Mouse (Mus musculus): Measurements from ENCODE around the gene Nfam1. TPM values are rescaled to one million over a fixed set of nuclear protein-coding genes. Genes with fewer than 3 reads are reported as not detected.

Nfam1 gene
- polyA plus RNA-seq, 1 experiment from 2014 or later: 1.3 TPM

- no peaks in the 10 kb centered on the region for H3K27me3 ChIP-seq (ENCODE audit: control insufficient read depth, insufficient read depth, low read length)
- ATAC-seq (ENCODE audit: low FRiP score, low TSS enrichment): no peak
- 60% methylated on average over 7 of the region's 7 CpGs for WGBS
- no peaks in the 10 kb centered on the region for H3K9me3 ChIP-seq (ENCODE audit: control insufficient read depth, low read length)
- no peak overlapping the region for H3K9ac ChIP-seq (ENCODE audit: low read length)
- DNase-seq (ENCODE audit: low spot score): no peak
- no peak overlapping the region for H3K4me2 ChIP-seq (replicated peaks; ENCODE audit: low read depth)
- no peak overlapping the region for H3K27ac ChIP-seq (replicated peaks)
- TF ChIP-seq EP300 (optimal IDR thresholded peaks at IDR 0.05) (no peak), CTCF (IDR thresholded peaks at IDR 0.05; ENCODE audit: low read depth) (no peak)
- H3K4me3 ChIP-seq (ENCODE audit: low read depth, low read length): no peak overlapping the region
- no peaks in the 10 kb centered on the region for H3K4me1 ChIP-seq (replicated peaks; ENCODE audit: control insufficient read depth, insufficient read depth)
- no peaks in the 10 kb centered on the region for H3K36me3 ChIP-seq (ENCODE audit: control insufficient read depth, insufficient read depth, low read length)
Measured at GRCm38 (mm10) chr15:83036089-83036488, 3.0 kb upstream of the Nfam1 start.

GRCm38 (mm10) chr15:83034275-83034977, 1.3 kb upstream of the Nfam1 start:
- H3K4me3 ChIP-seq (ENCODE audit: low read depth, low read length): no peak overlapping the region
- ATAC-seq (ENCODE audit: low FRiP score, low TSS enrichment) (no peak), DNase-seq (ENCODE audit: low spot score) (no peak)
- no peaks in the 10 kb centered on the region for H3K9me3 ChIP-seq (ENCODE audit: control insufficient read depth, low read length)
- H3K27me3 ChIP-seq (ENCODE audit: control insufficient read depth, insufficient read depth, low read length): no peaks in the 10 kb centered on the region
- TF ChIP-seq CTCF (IDR thresholded peaks at IDR 0.05; ENCODE audit: low read depth): no peak
- no peak for TF ChIP-seq EP300 (optimal IDR thresholded peaks at IDR 0.05)
- H3K36me3 ChIP-seq (ENCODE audit: control insufficient read depth, insufficient read depth, low read length): no peaks in the 10 kb centered on the region
- H3K4me2 ChIP-seq (replicated peaks; ENCODE audit: low read depth): no peak overlapping the region
- no peak overlapping the region for H3K9ac ChIP-seq (ENCODE audit: low read length)
- 19% methylated on average over 17 of the region's 17 CpGs for WGBS
- H3K4me1 ChIP-seq (replicated peaks; ENCODE audit: control insufficient read depth, insufficient read depth): no peaks in the 10 kb centered on the region
- H3K27ac ChIP-seq (replicated peaks): no peak overlapping the region

GRCm38 (mm10) chr15:83030884-83031283, 2.2 kb downstream of the Nfam1 start:
- Histone ChIP-seq H3K27ac (replicated peaks) (no peak overlapping the region), H3K4me1 (replicated peaks; ENCODE audit: control insufficient read depth, insufficient read depth) (no peaks in the 10 kb centered on the region), H3K27me3 (ENCODE audit: control insufficient read depth, insufficient read depth, low read length) (no peaks in the 10 kb centered on the region), H3K4me2 (replicated peaks; ENCODE audit: low read depth) (no peak overlapping the region), H3K4me3 (ENCODE audit: low read depth, low read length) (no peak overlapping the region), H3K9me3 (ENCODE audit: control insufficient read depth, low read length) (no peaks in the 10 kb centered on the region), H3K36me3 (ENCODE audit: control insufficient read depth, insufficient read depth, low read length) (no peaks in the 10 kb centered on the region), H3K9ac (ENCODE audit: low read length) (no peak overlapping the region)
- ATAC-seq (ENCODE audit: low FRiP score, low TSS enrichment): peak; percentile 30; the same call in 1 of the 2 replicates
- DNase-seq (ENCODE audit: low spot score): no peak
- TF ChIP-seq EP300 (optimal IDR thresholded peaks at IDR 0.05) (no peak), CTCF (IDR thresholded peaks at IDR 0.05; ENCODE audit: low read depth) (no peak)
- 65% methylated on average over 4 of the region's 4 CpGs for WGBS

- H3K27ac ChIP-seq (replicated peaks): 0 out of 2 replicates have a peak overlapping the region, but pooled peaks have one; percentile 20
- H3K9me3 ChIP-seq (ENCODE audit: control insufficient read depth, low read length): no peaks in the 10 kb centered on the region
- no peak overlapping the region for H3K4me3 ChIP-seq (ENCODE audit: low read depth, low read length)
- H3K4me1 ChIP-seq (replicated peaks; ENCODE audit: control insufficient read depth, insufficient read depth): 0 out of 2 replicates have a peak, but pooled peaks cover 3% of the 10 kb centered on the region
- TF ChIP-seq CTCF (IDR thresholded peaks at IDR 0.05; ENCODE audit: low read depth) (no peak), EP300 (optimal IDR thresholded peaks at IDR 0.05) (no peak)
- no peaks in the 10 kb centered on the region for H3K36me3 ChIP-seq (ENCODE audit: control insufficient read depth, insufficient read depth, low read length)
- H3K4me2 ChIP-seq (replicated peaks; ENCODE audit: low read depth): no peak overlapping the region
- 56% methylated on average over 11 of the region's 11 CpGs for WGBS
- no peak for ATAC-seq (ENCODE audit: low FRiP score, low TSS enrichment)
- DNase-seq (ENCODE audit: low spot score): no peak
- no peaks in the 10 kb centered on the region for H3K27me3 ChIP-seq (ENCODE audit: control insufficient read depth, insufficient read depth, low read length)
- H3K9ac ChIP-seq (ENCODE audit: low read length): no peak overlapping the region
Measured at GRCm38 (mm10) chr15:83029725-83030718, 3.1 kb downstream of the Nfam1 start.

- TF ChIP-seq CTCF (IDR thresholded peaks at IDR 0.05; ENCODE audit: low read depth) (no peak), EP300 (optimal IDR thresholded peaks at IDR 0.05) (no peak)
- Histone ChIP-seq H3K27me3 (ENCODE audit: control insufficient read depth, insufficient read depth, low read length) (no peaks in the 10 kb centered on the region), H3K36me3 (ENCODE audit: control insufficient read depth, insufficient read depth, low read length) (no peaks in the 10 kb centered on the region), H3K4me1 (replicated peaks; ENCODE audit: control insufficient read depth, insufficient read depth) (0 out of 2 replicates have a peak, but pooled peaks cover 3% of the 10 kb centered on the region), H3K27ac (replicated peaks) (no peak overlapping the region), H3K4me3 (ENCODE audit: low read depth, low read length) (no peak overlapping the region), H3K4me2 (replicated peaks; ENCODE audit: low read depth) (no peak overlapping the region), H3K9me3 (ENCODE audit: control insufficient read depth, low read length) (no peaks in the 10 kb centered on the region), H3K9ac (ENCODE audit: low read length) (no peak overlapping the region)
- 68% methylated on average over 8 of the region's 8 CpGs for WGBS
- ATAC-seq (ENCODE audit: low FRiP score, low TSS enrichment) (no peak), DNase-seq (ENCODE audit: low spot score) (no peak)
Measured at GRCm38 (mm10) chr15:83026129-83026528, 7.0 kb downstream of the Nfam1 start.

Data from stomach, postnatal 0 days (tissue).